Mouse (Mus musculus): ENCODE results near the gene Rccd1.

GRCm38 (mm10) chr7:80341793-80342192, 17.5 kb upstream of the Rccd1 start:
- TF ChIP-seq CTCF (IDR thresholded peaks at IDR 0.05; ENCODE audit: insufficient read depth, low read length) (no peak), POLR2A (IDR thresholded peaks at IDR 0.05; ENCODE audit: borderline replicate concordance, extremely low read depth, low read depth, low read length) (no peak)
